Mouse (Mus musculus) limb, embryonic 11.5 days (tissue): ENCODE measurements around the gene Ciz1. TPM values are rescaled to one million over a fixed set of nuclear protein-coding genes. Genes with fewer than 3 reads are reported as not detected.

Experiments used
- ATAC-seq: fragments of 200-750 bp; cut with Nextera tagmentation; 2 replicates; pipeline ENCODE4 v1.8.0; 2017; ENCODE audit warnings: low read depth; ENCODE audit not compliant: insufficient number of reproducible peaks, low FRiP score, low TSS enrichment
- DNase-seq: peaks from one replicate; pipeline ENCODE4 v3.0.0-alpha.2; 2015; ENCODE audit warnings: low spot score
- H3K27ac ChIP-seq: fragments of 300-500 bp; sonication (generic); replicated peaks from 2 replicates; pipeline ENCODE4 v1.5.1; 2014; ENCODE audit warnings: low read depth, mild to moderate bottlenecking, low read length
- H3K27me3 ChIP-seq: fragments of 300-500 bp; sonication (generic); 2 replicates; pipeline ENCODE4 v1.6.1; 2014; ENCODE audit warnings: mild to moderate bottlenecking, low read length, mixed read lengths; ENCODE audit not compliant: control insufficient read depth, insufficient read depth
- H3K36me3 ChIP-seq: fragments of 300-500 bp; sonication (generic); 2 replicates; pipeline ENCODE4 v1.6.1; 2014; ENCODE audit warnings: mild to moderate bottlenecking, low read length, moderate library complexity, mixed read lengths; ENCODE audit not compliant: control insufficient read depth, insufficient read depth
- H3K4me1 ChIP-seq: fragments of 300-500 bp; sonication (generic); 2 replicates; pipeline ENCODE4 v1.6.1; 2014; ENCODE audit warnings: low read length, mixed read lengths; ENCODE audit not compliant: control insufficient read depth, insufficient read depth
- H3K4me2 ChIP-seq: fragments of 300-500 bp; sonication (generic); 2 replicates; pipeline ENCODE4 v1.6.1; 2014; ENCODE audit warnings: low read depth, mild to moderate bottlenecking, moderate library complexity; ENCODE audit not compliant: severe bottlenecking
- H3K4me3 ChIP-seq: fragments of 300-500 bp; sonication (generic); 2 replicates; pipeline ENCODE4 v1.5.1; 2014; ENCODE audit warnings: low read depth, low read length
- H3K9ac ChIP-seq: fragments of 300-500 bp; sonication (generic); 2 replicates; pipeline ENCODE4 v1.6.1; 2014; ENCODE audit warnings: mild to moderate bottlenecking, low read length
- H3K9me3 ChIP-seq: fragments of 300-500 bp; sonication (generic); 2 replicates; pipeline ENCODE4 v1.6.1; 2016; ENCODE audit warnings: low read length; ENCODE audit not compliant: control insufficient read depth
- WGBS: fragments of 180-500 bp; shearing (Covaris S2); extraction: QIAGEN DNeasy Blood & Tissue Kit; methylation state at CpG from one replicate; pipeline ENCODE4 v1.1.7; 2014; 5-methylcytosine and 5-hydroxymethylcytosine counted together
- polyA plus RNA-seq: library from polyadenylated mRNA; unstranded; fragments of >200 nt; fragmentation: Nextera tagmentation; extraction: Ambion mirVana; gene quantifications from 2 replicates; pipeline ENCODE4 v1.2.1, GENCODE M21; 2014

Ciz1 gene
- polyA plus RNA-seq, 1 experiment from 2014 or later, result 52.2 TPM

- H3K27ac ChIP-seq, result no peak overlapping the region
- H3K9ac ChIP-seq, result no peak overlapping the region
- no peak overlapping the region for H3K4me3 ChIP-seq
- no peak overlapping the region for H3K4me2 ChIP-seq
- 89% methylated on average over 8 of the region's 8 CpGs for WGBS
- H3K27me3 ChIP-seq, result no peaks in the 10 kb centered on the region
- peaks cover 25% of the 10 kb centered on the region; the same call in 1 of the 2 replicates for H3K36me3 ChIP-seq
- no peak for ATAC-seq
- H3K4me1 ChIP-seq, result no peaks in the 10 kb centered on the region
- H3K9me3 ChIP-seq, result no peaks in the 10 kb centered on the region
- no peak for DNase-seq
Observed at GRCm38 (mm10) chr2:32417486-32417885, 65.4 kb downstream of the Ciz1 start.

GRCm38 (mm10) chr2:32418430-32419151 is 66.5 kb downstream of the Ciz1 start:
- Histone ChIP-seq H3K9me3 (no peaks in the 10 kb centered on the region), H3K4me2 (no peak overlapping the region), H3K4me3 (no peak overlapping the region), H3K36me3 (peaks cover 25% of the 10 kb centered on the region; the same call in 1 of the 2 replicates), H3K27ac (no peak overlapping the region), H3K9ac (no peak overlapping the region), H3K27me3 (no peaks in the 10 kb centered on the region), H3K4me1 (peaks cover 9% of the 10 kb centered on the region)
- ATAC-seq (no peak), DNase-seq (no peak)
- WGBS, result 80% methylated on average over 12 of the region's 12 CpGs

- DNase-seq (no peak), ATAC-seq (no peak)
- no peak overlapping the region for H3K4me3 ChIP-seq
- H3K27me3 ChIP-seq, result no peaks in the 10 kb centered on the region
- H3K4me2 ChIP-seq, result no peak overlapping the region
- H3K27ac ChIP-seq, result no peak overlapping the region
- peaks cover 25% of the 10 kb centered on the region; the same call in 1 of the 2 replicates for H3K36me3 ChIP-seq
- H3K4me1 ChIP-seq, result peaks cover 15% of the 10 kb centered on the region
- no peaks in the 10 kb centered on the region for H3K9me3 ChIP-seq
- no peak overlapping the region for H3K9ac ChIP-seq
- 92% methylated on average over 3 of the region's 3 CpGs for WGBS
Observed at GRCm38 (mm10) chr2:32419359-32419758, 67.2 kb downstream of the Ciz1 start.

- Histone ChIP-seq H3K4me3 (no peak overlapping the region), H3K27ac (no peak overlapping the region), H3K27me3 (no peaks in the 10 kb centered on the region), H3K9me3 (no peaks in the 10 kb centered on the region), H3K36me3 (peaks cover 24% of the 10 kb centered on the region; the same call in 1 of the 2 replicates), H3K4me2 (no peak overlapping the region), H3K9ac (no peak overlapping the region), H3K4me1 (peaks cover 20% of the 10 kb centered on the region)
- WGBS, result 85% methylated on average over 12 of the region's 12 CpGs
- ATAC-seq (no peak), DNase-seq (no peak)
Observed at GRCm38 (mm10) chr2:32420066-32420608, 68.0 kb downstream of the Ciz1 start.

- WGBS, result 87% methylated on average over 6 of the region's 6 CpGs
- no peak for ATAC-seq
- H3K27ac ChIP-seq, result no peak overlapping the region
Observed at GRCm38 (mm10) chr2:32420647-32421046, 68.5 kb downstream of the Ciz1 start.

GRCm38 (mm10) chr2:32421851-32422251 is 69.7 kb downstream of the Ciz1 start:
- DNase-seq, result no peak
- Histone ChIP-seq H3K27me3 (no peaks in the 10 kb centered on the region), H3K36me3 (peaks cover 8% of the 10 kb centered on the region; the same call in 1 of the 2 replicates), H3K4me2 (no peak overlapping the region), H3K9me3 (no peaks in the 10 kb centered on the region), H3K27ac (no peak overlapping the region), H3K4me1 (peaks cover 20% of the 10 kb centered on the region), H3K9ac (no peak overlapping the region), H3K4me3 (no peak overlapping the region)
- no peak for ATAC-seq
- WGBS, result 92% methylated on average over 6 of the region's 6 CpGs

More at GRCm38 (mm10) chr2:32420647-32421046, 68.5 kb downstream of the Ciz1 start:
- Histone ChIP-seq H3K4me1 (peaks cover 20% of the 10 kb centered on the region), H3K9ac (no peak overlapping the region), H3K4me2 (no peak overlapping the region), H3K9me3 (no peaks in the 10 kb centered on the region), H3K27me3 (no peaks in the 10 kb centered on the region), H3K36me3 (peaks cover 19% of the 10 kb centered on the region; the same call in 1 of the 2 replicates), H3K4me3 (no peak overlapping the region)
- DNase-seq, result no peak

GRCm38 (mm10) chr2:32423481-32424331 is 71.6 kb downstream of the Ciz1 start:
- Histone ChIP-seq H3K4me1 (peaks cover 26% of the 10 kb centered on the region), H3K9me3 (no peaks in the 10 kb centered on the region), H3K9ac (no peak overlapping the region), H3K4me2 (peak overlapping the region; percentile 56), H3K36me3 (peaks cover 3% of the 10 kb centered on the region; the same call in 1 of the 2 replicates), H3K27me3 (no peaks in the 10 kb centered on the region), H3K4me3 (peak overlapping the region; percentile 29), H3K27ac (peak overlapping the region; percentile 72)
- peak; percentile 80 for DNase-seq
- peak; percentile 85 for ATAC-seq
- WGBS, result 3% methylated on average over 14 of the region's 14 CpGs

GRCm38 (mm10) chr2:32424796-32425195 is 72.7 kb downstream of the Ciz1 start:
- H3K4me3 ChIP-seq, result no peak overlapping the region
- no peaks in the 10 kb centered on the region for H3K27me3 ChIP-seq
- H3K9ac ChIP-seq, result no peak overlapping the region
- DNase-seq, result no peak
- ATAC-seq, result no peak
- H3K4me2 ChIP-seq, result no peak overlapping the region
- H3K4me1 ChIP-seq, result peaks cover 31% of the 10 kb centered on the region
- H3K27ac ChIP-seq, result peak overlapping the region; percentile 72; the same call in 1 of the 2 replicates
- peaks cover 3% of the 10 kb centered on the region; the same call in 1 of the 2 replicates for H3K36me3 ChIP-seq
- 51% methylated on average over 3 of the region's 3 CpGs for WGBS
- H3K9me3 ChIP-seq, result no peaks in the 10 kb centered on the region
